Mouse (Mus musculus): ENCODE data around the gene Ctsl. TPM values are rescaled to one million over a fixed set of nuclear protein-coding genes. Genes with fewer than 3 reads are reported as not detected.

Gene Ctsl
- total RNA-seq, 1 experiment = 326 TPM

- in situ Hi-C loops (cut with MboI; ENCODE audit: low sequenced_read_pairs in 2 of 2, unreplicated experiment in 2 of 2) = no loop called here
- TF ChIP-seq MAFK (IDR thresholded peaks at IDR 0.05; ENCODE audit: insufficient read depth, low read depth, low read length) (no peak), CHD2 (IDR thresholded peaks at IDR 0.05; ENCODE audit: low read depth, low read length) (no peak), ZNF384 (IDR thresholded peaks at IDR 0.05; ENCODE audit: low read depth, low read length) (no peak), HCFC1 (IDR thresholded peaks at IDR 0.05; ENCODE audit: borderline replicate concordance, insufficient read depth, low read length) (no peak), ZC3H11A (IDR thresholded peaks at IDR 0.05; ENCODE audit: borderline replicate concordance, low read depth, low read length) (no peak)
- no peak overlapping the region for H3K4me3 ChIP-seq (ENCODE audit: insufficient read depth in 1 of 2, low read depth in 1 of 2, low read length in 2 of 2, poor library complexity in 1 of 2, severe bottlenecking in 1 of 2)
These were observed 29.2 kb upstream of the Ctsl start for GRCm38 (mm10) chr13:64399906-64400305.

DNA sequence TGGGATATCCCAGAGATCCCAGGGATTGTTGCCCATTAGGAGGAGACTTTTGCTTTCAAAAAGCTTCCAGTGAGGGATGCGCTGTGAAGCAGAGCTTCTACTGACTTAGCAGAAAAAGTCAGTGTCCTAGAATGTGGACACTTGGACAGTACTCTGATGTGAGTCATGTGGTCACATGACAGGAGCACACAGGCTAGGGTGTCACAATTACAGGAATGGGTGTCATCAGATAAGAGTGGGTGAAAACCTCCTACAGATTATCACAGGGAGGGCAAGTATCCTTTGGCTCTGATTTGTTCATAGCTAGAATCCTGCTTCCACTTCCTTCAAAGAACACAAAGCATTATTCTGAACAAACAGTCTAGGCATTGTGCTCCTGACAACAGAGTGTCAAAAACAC lies 27.4 kb upstream of the Ctsl start:
- TF ChIP-seq ZNF384 (IDR thresholded peaks at IDR 0.05; ENCODE audit: low read depth, low read length) (no peak), ZC3H11A (IDR thresholded peaks at IDR 0.05; ENCODE audit: borderline replicate concordance, low read depth, low read length) (no peak), CHD2 (IDR thresholded peaks at IDR 0.05; ENCODE audit: low read depth, low read length) (no peak), MAFK (IDR thresholded peaks at IDR 0.05; ENCODE audit: insufficient read depth, low read depth, low read length) (no peak), HCFC1 (IDR thresholded peaks at IDR 0.05; ENCODE audit: borderline replicate concordance, insufficient read depth, low read length) (no peak)
- Histone ChIP-seq H3K9ac (ENCODE audit: insufficient read depth, low read depth, low read length, poor library complexity, severe bottlenecking) (no peak overlapping the region), H3K4me3 (ENCODE audit: insufficient read depth in 1 of 2, low read depth in 1 of 2, low read length in 2 of 2, poor library complexity in 1 of 2, severe bottlenecking in 1 of 2) (no peak overlapping the region), H3K36me3 (ENCODE audit: control insufficient read depth, insufficient read depth, low read length, poor library complexity, severe bottlenecking) (no peaks in the 10 kb centered on the region), H3K27ac (ENCODE audit: insufficient read depth, low read depth, low read length, poor library complexity, severe bottlenecking) (no peak overlapping the region), H3K4me1 (ENCODE audit: control insufficient read depth in 2 of 2, insufficient read depth in 2 of 2, low read length in 2 of 2, poor library complexity in 1 of 2) (no peaks in the 10 kb centered on the region; a peak in 1 of 4 replicates), H3K9me3 (ENCODE audit: control insufficient read depth, insufficient read depth, low read depth, low read length) (no peaks in the 10 kb centered on the region)
- in situ Hi-C loops (cut with MboI; ENCODE audit: low sequenced_read_pairs in 2 of 2, unreplicated experiment in 2 of 2) = no loop called here
- no peak for DNase-seq (ENCODE audit: low read depth, low spot score)

More at GRCm38 (mm10) chr13:64399906-64400305, 29.2 kb upstream of the Ctsl start:
- no peaks in the 10 kb centered on the region for H3K9me3 ChIP-seq (ENCODE audit: control insufficient read depth, insufficient read depth, low read depth, low read length)
- H3K36me3 ChIP-seq (ENCODE audit: control insufficient read depth, insufficient read depth, low read length, poor library complexity, severe bottlenecking) = no peaks in the 10 kb centered on the region
- H3K27ac ChIP-seq (ENCODE audit: insufficient read depth, low read depth, low read length, poor library complexity, severe bottlenecking) = no peak overlapping the region
- DNase-seq (ENCODE audit: low read depth, low spot score) = no peak
- H3K4me1 ChIP-seq (ENCODE audit: control insufficient read depth in 2 of 2, insufficient read depth in 2 of 2, low read length in 2 of 2, poor library complexity in 1 of 2) = no peaks in the 10 kb centered on the region; a peak in 1 of 4 replicates
- no peak overlapping the region for H3K9ac ChIP-seq (ENCODE audit: insufficient read depth, low read depth, low read length, poor library complexity, severe bottlenecking)

GRCm38 (mm10) chr13:64396979-64397378 lies 26.3 kb upstream of the Ctsl start:
- DNase-seq (ENCODE audit: low read depth, low spot score) = no peak
- TF ChIP-seq ZC3H11A (IDR thresholded peaks at IDR 0.05; ENCODE audit: borderline replicate concordance, low read depth, low read length) (no peak), HCFC1 (IDR thresholded peaks at IDR 0.05; ENCODE audit: borderline replicate concordance, insufficient read depth, low read length) (no peak)
- H3K27ac ChIP-seq (ENCODE audit: insufficient read depth, low read depth, low read length, poor library complexity, severe bottlenecking) = no peak overlapping the region
- in situ Hi-C loops (cut with MboI; ENCODE audit: low sequenced_read_pairs in 2 of 2, unreplicated experiment in 2 of 2) = no loop called here
- H3K9ac ChIP-seq (ENCODE audit: insufficient read depth, low read depth, low read length, poor library complexity, severe bottlenecking) = no peak overlapping the region
- no peak overlapping the region for H3K4me3 ChIP-seq (ENCODE audit: insufficient read depth in 1 of 2, low read depth in 1 of 2, low read length in 2 of 2, poor library complexity in 1 of 2, severe bottlenecking in 1 of 2)
- H3K4me1 ChIP-seq (ENCODE audit: control insufficient read depth in 2 of 2, insufficient read depth in 2 of 2, low read length in 2 of 2, poor library complexity in 1 of 2) = no peaks in the 10 kb centered on the region; a peak in 1 of 4 replicates
- no peaks in the 10 kb centered on the region for H3K36me3 ChIP-seq (ENCODE audit: control insufficient read depth, insufficient read depth, low read length, poor library complexity, severe bottlenecking)
- no peaks in the 10 kb centered on the region for H3K9me3 ChIP-seq (ENCODE audit: control insufficient read depth, insufficient read depth, low read depth, low read length)

- no peak overlapping the region for H3K9ac ChIP-seq (ENCODE audit: insufficient read depth, low read depth, low read length, poor library complexity, severe bottlenecking)
- no peaks in the 10 kb centered on the region for H3K9me3 ChIP-seq (ENCODE audit: control insufficient read depth, insufficient read depth, low read depth, low read length)
- TF ChIP-seq MAFK (IDR thresholded peaks at IDR 0.05; ENCODE audit: insufficient read depth, low read depth, low read length) = no peak
- TF ChIP-seq HCFC1 (IDR thresholded peaks at IDR 0.05; ENCODE audit: borderline replicate concordance, insufficient read depth, low read length) = no peak
- no peak for TF ChIP-seq ZNF384 (IDR thresholded peaks at IDR 0.05; ENCODE audit: low read depth, low read length)
- no peak for TF ChIP-seq ZC3H11A (IDR thresholded peaks at IDR 0.05; ENCODE audit: borderline replicate concordance, low read depth, low read length)
- TF ChIP-seq CHD2 (IDR thresholded peaks at IDR 0.05; ENCODE audit: low read depth, low read length) = no peak
- no peaks in the 10 kb centered on the region for H3K4me1 ChIP-seq (ENCODE audit: control insufficient read depth in 2 of 2, insufficient read depth in 2 of 2, low read length in 2 of 2, poor library complexity in 1 of 2)
- no peak overlapping the region for H3K4me3 ChIP-seq (ENCODE audit: insufficient read depth in 1 of 2, low read depth in 1 of 2, low read length in 2 of 2, poor library complexity in 1 of 2, severe bottlenecking in 1 of 2)
- DNase-seq (ENCODE audit: low read depth, low spot score) = no peak
- no peaks in the 10 kb centered on the region for H3K36me3 ChIP-seq (ENCODE audit: control insufficient read depth, insufficient read depth, low read length, poor library complexity, severe bottlenecking)
- in situ Hi-C loops (cut with MboI; ENCODE audit: low sequenced_read_pairs in 2 of 2, unreplicated experiment in 2 of 2) = no loop called here
- no peak overlapping the region for H3K27ac ChIP-seq (ENCODE audit: insufficient read depth, low read depth, low read length, poor library complexity, severe bottlenecking)
These were observed 17.7 kb upstream of the Ctsl start for GRCm38 (mm10) chr13:64388415-64388814.

DNA sequence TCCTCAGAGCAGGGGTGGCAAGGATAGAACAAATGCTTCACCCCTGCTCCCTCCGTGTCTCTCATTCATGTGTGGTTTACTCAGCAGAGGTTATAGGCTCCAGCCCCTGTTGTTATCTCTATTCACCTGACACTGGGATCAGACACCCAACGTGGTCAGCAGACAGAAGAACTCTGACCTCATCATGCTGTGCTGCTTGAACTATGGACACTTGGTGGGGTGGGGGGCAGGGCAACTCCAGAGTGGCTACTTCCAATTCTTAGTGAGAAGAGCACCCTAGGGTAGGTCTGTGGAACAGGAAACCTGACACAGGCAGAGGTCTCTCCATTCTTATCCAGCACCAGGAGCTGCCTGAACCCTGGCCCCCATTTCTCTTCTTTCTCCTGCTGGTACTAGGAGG lies 15.4 kb upstream of the Ctsl start:
- H3K36me3 ChIP-seq (ENCODE audit: control insufficient read depth, insufficient read depth, low read length, poor library complexity, severe bottlenecking) = no peaks in the 10 kb centered on the region
- DNase-seq (ENCODE audit: low read depth, low spot score) = no peak
- in situ Hi-C loops (cut with MboI; ENCODE audit: low sequenced_read_pairs in 2 of 2, unreplicated experiment in 2 of 2) = no loop called here
- H3K9ac ChIP-seq (ENCODE audit: insufficient read depth, low read depth, low read length, poor library complexity, severe bottlenecking) = no peak overlapping the region
- no peak overlapping the region for H3K4me3 ChIP-seq (ENCODE audit: insufficient read depth in 1 of 2, low read depth in 1 of 2, low read length in 2 of 2, poor library complexity in 1 of 2, severe bottlenecking in 1 of 2)
- TF ChIP-seq ZC3H11A (IDR thresholded peaks at IDR 0.05; ENCODE audit: borderline replicate concordance, low read depth, low read length) (no peak), MAFK (IDR thresholded peaks at IDR 0.05; ENCODE audit: insufficient read depth, low read depth, low read length) (no peak), ZNF384 (IDR thresholded peaks at IDR 0.05; ENCODE audit: low read depth, low read length) (no peak), CHD2 (IDR thresholded peaks at IDR 0.05; ENCODE audit: low read depth, low read length) (no peak), HCFC1 (IDR thresholded peaks at IDR 0.05; ENCODE audit: borderline replicate concordance, insufficient read depth, low read length) (no peak)
- H3K9me3 ChIP-seq (ENCODE audit: control insufficient read depth, insufficient read depth, low read depth, low read length) = no peaks in the 10 kb centered on the region
- H3K4me1 ChIP-seq (ENCODE audit: control insufficient read depth in 2 of 2, insufficient read depth in 2 of 2, low read length in 2 of 2, poor library complexity in 1 of 2) = no peaks in the 10 kb centered on the region
- no peak overlapping the region for H3K27ac ChIP-seq (ENCODE audit: insufficient read depth, low read depth, low read length, poor library complexity, severe bottlenecking)

Measured in ES-E14 (cell line).